Mouse (Mus musculus) heart, embryonic 16.5 days (tissue): ENCODE measurements at regions not wholly inside any gene's neighbourhood (a gene's known extent, or its start where the extent isn't known, plus 50 kb on each side); places are given as distances from the start of the nearest gene placed in this dataset.
"Not testable (repeated sequence)": the region's sequence is repeated elsewhere in the genome, so short reads cannot be mapped to it uniquely, and the experiment has no call there.

Source experiments
- ATAC-seq: fragments of 200-750 bp; cut with Nextera tagmentation; replicated peaks from 2 replicates; pipeline ENCODE4 v1.8.0; 2017; ENCODE audit warnings: moderate number of reproducible peaks; ENCODE audit not compliant: insufficient read depth, low FRiP score; ENCODE audit errors: extremely low read depth
- H3K27ac ChIP-seq: fragments of 300-500 bp; sonication (generic); 2 replicates; pipeline ENCODE4 v1.5.1; 2014; ENCODE audit warnings: mild to moderate bottlenecking, low read length, control low read depth, moderate library complexity
- H3K27me3 ChIP-seq: fragments of 300-500 bp; sonication (generic); 2 replicates; pipeline ENCODE4 v1.6.1; 2014; ENCODE audit warnings: low read length, mixed read lengths; ENCODE audit not compliant: control insufficient read depth, insufficient read depth
- H3K36me3 ChIP-seq: fragments of 300-500 bp; sonication (generic); 2 replicates; pipeline ENCODE4 v1.6.1; 2014; ENCODE audit not compliant: control insufficient read depth, insufficient read depth
- H3K4me1 ChIP-seq: fragments of 300-500 bp; sonication (generic); 2 replicates; pipeline ENCODE4 v1.6.1; 2014; ENCODE audit warnings: low read length, mixed read lengths; ENCODE audit not compliant: control insufficient read depth, insufficient read depth
- H3K4me2 ChIP-seq: fragments of 300-500 bp; sonication (generic); 2 replicates; pipeline ENCODE4 v1.6.1; 2014; ENCODE audit warnings: low read depth, mild to moderate bottlenecking, control low read depth, low read length
- H3K4me3 ChIP-seq: fragments of 300-500 bp; sonication (generic); 2 replicates; pipeline ENCODE4 v1.5.1; 2014; ENCODE audit warnings: mild to moderate bottlenecking, control low read depth, low read length
- H3K9ac ChIP-seq: fragments of 300-500 bp; sonication (generic); 2 replicates; pipeline ENCODE4 v1.6.1; 2014; ENCODE audit warnings: low read length, control low read depth
- H3K9me3 ChIP-seq: fragments of 300-500 bp; sonication (generic); replicated peaks from 2 replicates; pipeline ENCODE4 v1.6.1; 2016; ENCODE audit warnings: low read length; ENCODE audit not compliant: control insufficient read depth
- WGBS: fragments of 180-500 bp; shearing (Covaris S2); extraction: QIAGEN DNeasy Blood & Tissue Kit; methylation state at CpG from one replicate; pipeline ENCODE4 v1.1.7; 2014; 5-methylcytosine and 5-hydroxymethylcytosine counted together

- no peak for ATAC-seq
- peaks cover 9% of the 10 kb centered on the region for H3K27me3 ChIP-seq
- H3K4me1 ChIP-seq: 0 out of 2 replicates have a peak, but pooled peaks cover 4% of the 10 kb centered on the region
- no peaks in the 10 kb centered on the region for H3K36me3 ChIP-seq
- H3K4me2 ChIP-seq: no peak overlapping the region
- H3K9me3 ChIP-seq: no peaks in the 10 kb centered on the region
- WGBS: 35% methylated on average over 3 of the region's 3 CpGs
- H3K4me3 ChIP-seq: no peak overlapping the region
- H3K9ac ChIP-seq: no peak overlapping the region
- no peak overlapping the region for H3K27ac ChIP-seq
These were observed 105.7 kb upstream of the Syt13 start for GRCm38 (mm10) chr2:92809226-92809625.

GRCm38 (mm10) chr2:92809681-92810323 lies 105.1 kb upstream of the Syt13 start:
- ATAC-seq: no peak
- Histone ChIP-seq H3K4me2 (no peak overlapping the region), H3K4me1 (0 out of 2 replicates have a peak, but pooled peaks cover 4% of the 10 kb centered on the region), H3K4me3 (no peak overlapping the region), H3K27ac (no peak overlapping the region), H3K27me3 (peaks cover 9% of the 10 kb centered on the region), H3K36me3 (no peaks in the 10 kb centered on the region), H3K9me3 (no peaks in the 10 kb centered on the region), H3K9ac (no peak overlapping the region)
- WGBS: 70% methylated on average over 4 of the region's 4 CpGs

GRCm38 (mm10) chr2:92810956-92811355 lies 103.9 kb upstream of the Syt13 start:
- H3K4me3 ChIP-seq, H3K36me3 ChIP-seq, H3K4me1 ChIP-seq, ATAC-seq, H3K27ac ChIP-seq, H3K27me3 ChIP-seq, H3K4me2 ChIP-seq, H3K9ac ChIP-seq, H3K9me3 ChIP-seq: not testable (repeated sequence)
- 6% methylated on average over 6 of the region's 6 CpGs for WGBS

- ATAC-seq: no peak
- Histone ChIP-seq H3K4me3 (no peak overlapping the region), H3K9me3 (no peaks in the 10 kb centered on the region), H3K4me1 (no peaks in the 10 kb centered on the region), H3K27ac (no peak overlapping the region), H3K36me3 (no peaks in the 10 kb centered on the region), H3K4me2 (no peak overlapping the region), H3K27me3 (peaks cover 9% of the 10 kb centered on the region), H3K9ac (no peak overlapping the region)
- WGBS: 68% methylated on average over 11 of the region's 11 CpGs
These were observed 101.9 kb upstream of the Syt13 start for GRCm38 (mm10) chr2:92813028-92813427.

- Histone ChIP-seq H3K9ac (no peak overlapping the region), H3K27me3 (no peaks in the 10 kb centered on the region), H3K4me2 (no peak overlapping the region), H3K9me3 (no peaks in the 10 kb centered on the region), H3K27ac (no peak overlapping the region), H3K4me3 (no peak overlapping the region), H3K4me1 (no peaks in the 10 kb centered on the region), H3K36me3 (no peaks in the 10 kb centered on the region)
- no peak for ATAC-seq
- 55% methylated on average over 6 of the region's 6 CpGs for WGBS
These were observed 95.3 kb upstream of the Syt13 start for GRCm38 (mm10) chr2:92819586-92819985.

- Histone ChIP-seq H3K36me3 (no peaks in the 10 kb centered on the region), H3K27ac (no peak overlapping the region), H3K4me1 (no peaks in the 10 kb centered on the region), H3K9me3 (no peaks in the 10 kb centered on the region), H3K27me3 (no peaks in the 10 kb centered on the region), H3K4me3 (no peak overlapping the region), H3K9ac (no peak overlapping the region), H3K4me2 (no peak overlapping the region)
- ATAC-seq: no peak
- 72% methylated on average over 1 of the region's 1 CpGs for WGBS
These were observed 90.6 kb upstream of the Syt13 start for GRCm38 (mm10) chr2:92824325-92824724.

- no peak overlapping the region for H3K4me3 ChIP-seq
- 18% methylated on average over 6 of the region's 6 CpGs for WGBS
- no peaks in the 10 kb centered on the region for H3K27me3 ChIP-seq
- no peak for ATAC-seq
- no peaks in the 10 kb centered on the region for H3K36me3 ChIP-seq
- no peaks in the 10 kb centered on the region for H3K4me1 ChIP-seq
- no peak overlapping the region for H3K4me2 ChIP-seq
- no peak overlapping the region for H3K9ac ChIP-seq
- no peak overlapping the region for H3K27ac ChIP-seq
- no peaks in the 10 kb centered on the region for H3K9me3 ChIP-seq
These were observed 89.5 kb upstream of the Syt13 start for GRCm38 (mm10) chr2:92825395-92825794.

- no peak for ATAC-seq
- WGBS: 73% methylated on average over 2 of the region's 2 CpGs
These were observed 84.8 kb upstream of the Syt13 start for GRCm38 (mm10) chr2:92830134-92830533.

GRCm38 (mm10) chr2:92831784-92832183 lies 83.1 kb upstream of the Syt13 start:
- Histone ChIP-seq H3K4me1 (no peaks in the 10 kb centered on the region), H3K27ac (no peak overlapping the region), H3K36me3 (no peaks in the 10 kb centered on the region), H3K27me3 (no peaks in the 10 kb centered on the region), H3K9ac (no peak overlapping the region), H3K9me3 (no peaks in the 10 kb centered on the region), H3K4me3 (no peak overlapping the region), H3K4me2 (no peak overlapping the region)
- WGBS: 63% methylated on average over 7 of the region's 7 CpGs
- no peak for ATAC-seq

More at GRCm38 (mm10) chr2:92830134-92830533, 84.8 kb upstream of the Syt13 start:
- H3K9me3 ChIP-seq: no peaks in the 10 kb centered on the region
- H3K36me3 ChIP-seq: no peaks in the 10 kb centered on the region
- no peak overlapping the region for H3K27ac ChIP-seq
- no peak overlapping the region for H3K9ac ChIP-seq
- H3K27me3 ChIP-seq: no peaks in the 10 kb centered on the region
- H3K4me2 ChIP-seq: no peak overlapping the region
- no peaks in the 10 kb centered on the region for H3K4me1 ChIP-seq
- no peak overlapping the region for H3K4me3 ChIP-seq
